Mouse (Mus musculus) hindbrain, embryonic 10.5 days (tissue): ENCODE data around the gene Slc11a2. TPM values are rescaled to one million over a fixed set of nuclear protein-coding genes. Genes with fewer than 3 reads are reported as not detected.

Experiments
- DNase-seq: peaks from one replicate; pipeline ENCODE4 v3.0.0-alpha.2; 2017; ENCODE audit warnings: low spot score
- H3K27ac ChIP-seq: fragments of 300-500 bp; sonication (generic); 2 replicates; pipeline ENCODE4 v1.5.1; 2016; ENCODE audit warnings: mild to moderate bottlenecking, moderate library complexity
- H3K27me3 ChIP-seq: fragments of 300-500 bp; sonication (generic); 2 replicates; pipeline ENCODE4 v1.6.1; 2016; ENCODE audit warnings: mild to moderate bottlenecking; ENCODE audit not compliant: poor library complexity, insufficient read depth, severe bottlenecking
- H3K36me3 ChIP-seq: fragments of 300-500 bp; sonication (generic); 2 replicates; pipeline ENCODE4 v1.6.1; 2016; ENCODE audit warnings: mild to moderate bottlenecking, moderate library complexity
- H3K4me1 ChIP-seq: fragments of 300-500 bp; sonication (generic); replicated peaks from 2 replicates; pipeline ENCODE4 v1.6.1; 2016; ENCODE audit warnings: mild to moderate bottlenecking
- H3K4me3 ChIP-seq: fragments of 300-500 bp; sonication (generic); 2 replicates; pipeline ENCODE4 v1.5.1; 2016; ENCODE audit warnings: mild to moderate bottlenecking, moderate library complexity
- H3K9me3 ChIP-seq: fragments of 300-500 bp; sonication (generic); 2 replicates; pipeline ENCODE4 v1.6.1; 2016; ENCODE audit warnings: mild to moderate bottlenecking, moderate library complexity
- WGBS: fragments of 180-500 bp; shearing (Covaris S2); methylation state at CpG from one replicate; pipeline ENCODE4 v1.1.7; 2016; 5-methylcytosine and 5-hydroxymethylcytosine counted together
- polyA plus RNA-seq: library from polyadenylated mRNA; unstranded; fragments of >200 nt; fragmentation: Nextera tagmentation; extraction: Ambion mirVana; gene quantifications from 2 replicates; pipeline ENCODE4 v1.2.1, GENCODE M21; 2016

The Slc11a2 gene
- polyA plus RNA-seq, 1 experiment from 2014 or later: 25.1 TPM

DNA sequence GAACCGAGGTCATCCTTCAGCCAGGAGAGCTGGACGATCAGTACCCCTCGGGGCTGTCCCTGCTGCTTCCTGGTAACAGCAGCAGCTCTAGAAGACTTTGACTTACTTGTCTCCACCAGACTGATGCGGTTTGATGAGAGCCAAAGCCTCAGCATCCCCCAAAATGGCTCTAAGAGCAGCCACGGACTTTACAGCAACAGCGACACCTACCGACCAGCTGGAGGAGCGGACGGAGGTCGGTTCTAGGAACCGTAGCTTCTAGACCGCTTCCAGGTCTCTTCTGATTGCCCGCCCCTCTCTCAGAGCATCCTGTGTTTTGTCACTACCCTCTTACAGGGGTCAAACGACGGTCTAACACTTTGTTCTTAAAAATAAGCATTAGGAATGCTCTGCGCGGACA, 32.5 kb upstream of the Slc11a2 start:
- Histone ChIP-seq H3K27me3 (peaks cover 11% of the 10 kb centered on the region; the same call in 1 of the 2 replicates), H3K36me3 (no peaks in the 10 kb centered on the region), H3K9me3 (no peaks in the 10 kb centered on the region), H3K27ac (no peak overlapping the region), H3K4me1 (0 out of 2 replicates have a peak, but pooled peaks cover 3% of the 10 kb centered on the region), H3K4me3 (no peak overlapping the region)
- DNase-seq: peak; percentile 80
- 9% methylated on average over 17 of the region's 17 CpGs for whole genome bisulfite sequencing

- Histone ChIP-seq H3K27ac (no peak overlapping the region), H3K9me3 (no peaks in the 10 kb centered on the region), H3K4me1 (0 out of 2 replicates have a peak, but pooled peaks cover 3% of the 10 kb centered on the region), H3K36me3 (no peaks in the 10 kb centered on the region), H3K4me3 (no peak overlapping the region), H3K27me3 (peaks cover 11% of the 10 kb centered on the region; the same call in 1 of the 2 replicates)
- no peak for DNase-seq
- whole genome bisulfite sequencing: 63% methylated on average over 7 of the region's 7 CpGs
These were observed 31.6 kb upstream of the Slc11a2 start for GRCm38 (mm10) chr15:100456356-100456991.

- no peaks in the 10 kb centered on the region for H3K27me3 ChIP-seq
- WGBS: 82% methylated on average over 11 of the region's 11 CpGs
- H3K4me1 ChIP-seq: no peaks in the 10 kb centered on the region
These were observed 27.6 kb upstream of the Slc11a2 start for GRCm38 (mm10) chr15:100452486-100452885.

DNA sequence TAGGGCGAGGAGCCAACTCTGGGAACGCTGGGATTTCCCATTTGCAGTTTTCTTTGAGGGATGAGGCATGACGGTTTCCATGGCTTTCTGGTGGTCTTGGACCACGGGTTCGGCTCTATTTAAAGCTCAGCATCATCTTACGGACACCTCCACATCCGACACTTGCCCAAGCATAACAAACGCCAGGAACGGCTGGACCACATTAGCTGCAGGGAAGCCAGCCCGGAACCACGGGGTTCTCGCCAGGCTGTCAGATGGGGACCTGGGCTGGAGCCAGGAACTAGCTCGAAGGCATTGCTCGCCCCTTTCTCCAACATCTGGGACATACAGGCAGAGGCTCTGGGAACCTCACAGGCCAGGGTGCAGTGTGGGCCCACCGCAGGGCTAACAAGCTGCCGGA, 26.4 kb upstream of the Slc11a2 start:
- 77% methylated on average over 16 of the region's 16 CpGs for WGBS
- H3K4me1 ChIP-seq: no peaks in the 10 kb centered on the region
- no peak overlapping the region for H3K4me3 ChIP-seq
- H3K9me3 ChIP-seq: no peaks in the 10 kb centered on the region
- DNase-seq: no peak
- H3K27me3 ChIP-seq: no peaks in the 10 kb centered on the region
- no peaks in the 10 kb centered on the region for H3K36me3 ChIP-seq
- no peak overlapping the region for H3K27ac ChIP-seq

More at GRCm38 (mm10) chr15:100452486-100452885, 27.6 kb upstream of the Slc11a2 start:
- Histone ChIP-seq H3K4me3 (no peak overlapping the region), H3K27ac (no peak overlapping the region), H3K36me3 (no peaks in the 10 kb centered on the region), H3K9me3 (no peaks in the 10 kb centered on the region)
- no peak for DNase-seq

- Histone ChIP-seq H3K36me3 (no peaks in the 10 kb centered on the region), H3K27me3 (no peaks in the 10 kb centered on the region), H3K27ac (no peak overlapping the region)
These were observed 24.6 kb upstream of the Slc11a2 start for GRCm38 (mm10) chr15:100449495-100449894.

GRCm38 (mm10) chr15:100448572-100448971, 23.7 kb upstream of the Slc11a2 start:
- no peaks in the 10 kb centered on the region for H3K36me3 ChIP-seq
- DNase-seq: no peak
- no peak overlapping the region for H3K4me3 ChIP-seq
- H3K4me1 ChIP-seq: peaks cover 8% of the 10 kb centered on the region
- no peak overlapping the region for H3K27ac ChIP-seq
- 76% methylated on average over 4 of the region's 4 CpGs for WGBS
- H3K9me3 ChIP-seq: no peaks in the 10 kb centered on the region
- H3K27me3 ChIP-seq: no peaks in the 10 kb centered on the region

More at GRCm38 (mm10) chr15:100449495-100449894, 24.6 kb upstream of the Slc11a2 start:
- H3K9me3 ChIP-seq: no peaks in the 10 kb centered on the region
- H3K4me1 ChIP-seq: no peaks in the 10 kb centered on the region
- DNase-seq: no peak
- 98% methylated on average over 3 of the region's 3 CpGs for whole genome bisulfite sequencing
- no peak overlapping the region for H3K4me3 ChIP-seq

DNA sequence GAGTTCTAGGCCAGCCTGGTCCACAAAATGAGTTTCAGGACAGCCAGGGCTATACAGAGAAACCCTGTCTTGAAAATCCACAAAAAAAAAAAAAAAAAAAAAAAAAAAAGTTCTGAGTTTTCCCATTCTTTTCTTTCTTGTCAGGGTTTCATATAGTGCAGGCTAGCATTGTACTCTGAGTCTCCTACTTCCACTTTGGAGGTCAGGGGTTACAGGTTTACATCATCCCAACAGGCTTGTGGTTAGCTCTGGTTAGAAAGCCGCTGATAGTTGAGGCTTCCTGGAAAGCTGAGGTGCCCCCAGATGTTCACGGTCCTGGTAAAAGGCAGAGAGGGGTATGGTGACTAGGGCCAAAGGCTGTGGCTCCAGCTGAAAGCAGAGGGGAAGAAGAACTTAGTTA, 22.0 kb upstream of the Slc11a2 start:
- Histone ChIP-seq H3K27ac (no peak overlapping the region), H3K36me3 (no peaks in the 10 kb centered on the region), H3K4me1 (peaks cover 15% of the 10 kb centered on the region), H3K4me3 (no peak overlapping the region), H3K27me3 (no peaks in the 10 kb centered on the region), H3K9me3 (no peaks in the 10 kb centered on the region)
- DNase-seq: no peak
- WGBS: 82% methylated on average over 2 of the region's 2 CpGs

DNA sequence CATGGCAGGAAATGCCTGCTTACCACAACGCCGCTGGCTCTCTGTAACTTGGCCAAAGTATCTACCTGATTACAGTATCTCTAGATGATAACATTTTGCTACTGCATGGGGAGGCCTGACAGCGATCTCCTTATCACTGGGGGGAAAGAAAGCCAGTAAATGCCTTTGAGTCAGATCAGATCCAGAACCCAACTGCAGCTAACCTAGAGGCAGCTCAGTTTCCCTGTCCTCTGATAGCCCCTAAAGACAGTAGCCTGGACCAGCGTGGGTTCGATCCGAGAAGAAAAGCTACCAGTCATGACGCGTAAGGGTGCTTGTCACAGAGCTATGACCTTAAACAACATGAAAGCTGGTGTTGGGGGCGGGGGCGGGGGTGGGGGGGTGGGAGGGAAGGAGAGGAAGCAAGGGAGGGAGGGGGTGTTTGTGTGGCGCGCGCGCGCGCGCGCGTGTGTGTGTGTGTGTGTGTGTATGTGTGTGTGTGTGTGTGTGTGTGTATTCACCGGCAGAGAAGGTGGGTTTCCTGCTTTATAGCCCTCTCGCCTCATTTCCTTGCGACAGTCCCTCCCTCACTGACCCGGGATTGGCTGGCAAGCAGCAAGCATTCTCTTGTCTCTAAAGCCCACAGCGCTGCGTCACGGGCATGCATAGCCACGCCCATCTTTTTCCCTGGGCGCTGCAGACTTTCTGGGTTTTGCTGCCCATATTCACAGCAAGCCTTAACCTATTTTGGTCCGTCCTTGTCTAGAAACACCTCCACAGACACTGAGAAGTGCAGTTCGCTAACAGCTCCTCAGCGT, 18.5 kb upstream of the Slc11a2 start:
- Histone ChIP-seq H3K27me3 (no peaks in the 10 kb centered on the region), H3K4me3 (peak overlapping the region; percentile 57), H3K36me3 (no peaks in the 10 kb centered on the region), H3K4me1 (peaks cover 15% of the 10 kb centered on the region), H3K27ac (peak overlapping the region; percentile 80), H3K9me3 (no peaks in the 10 kb centered on the region)
- 7% methylated on average over 30 of the region's 31 CpGs for WGBS
- peak; percentile 87 for DNase-seq

DNA sequence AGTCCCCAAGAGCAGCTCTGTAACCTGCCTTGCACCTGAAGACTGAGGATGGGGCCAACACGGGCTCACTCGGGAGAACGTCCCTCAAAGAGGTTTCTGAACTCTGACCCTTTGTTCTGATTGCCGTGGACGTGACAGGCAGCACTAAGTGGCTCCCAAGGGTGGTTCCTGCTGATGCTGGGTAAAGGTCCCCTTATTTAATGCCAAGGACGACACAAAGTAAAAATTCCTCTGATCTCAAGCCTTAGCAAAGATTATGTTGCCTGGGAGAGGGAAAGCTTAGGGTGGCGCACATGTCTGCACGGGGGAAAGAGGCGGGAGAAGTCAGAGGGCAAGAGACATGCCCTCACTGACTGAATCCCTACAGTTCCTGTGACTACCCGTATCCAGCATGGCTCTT, 11.6 kb upstream of the Slc11a2 start:
- no peak for DNase-seq
- Histone ChIP-seq H3K4me3 (no peak overlapping the region), H3K9me3 (no peaks in the 10 kb centered on the region), H3K27me3 (no peaks in the 10 kb centered on the region), H3K36me3 (no peaks in the 10 kb centered on the region), H3K27ac (no peak overlapping the region), H3K4me1 (no peaks in the 10 kb centered on the region; the same call in 1 of the 2 replicates)
- WGBS: 66% methylated on average over 10 of the region's 10 CpGs

DNA sequence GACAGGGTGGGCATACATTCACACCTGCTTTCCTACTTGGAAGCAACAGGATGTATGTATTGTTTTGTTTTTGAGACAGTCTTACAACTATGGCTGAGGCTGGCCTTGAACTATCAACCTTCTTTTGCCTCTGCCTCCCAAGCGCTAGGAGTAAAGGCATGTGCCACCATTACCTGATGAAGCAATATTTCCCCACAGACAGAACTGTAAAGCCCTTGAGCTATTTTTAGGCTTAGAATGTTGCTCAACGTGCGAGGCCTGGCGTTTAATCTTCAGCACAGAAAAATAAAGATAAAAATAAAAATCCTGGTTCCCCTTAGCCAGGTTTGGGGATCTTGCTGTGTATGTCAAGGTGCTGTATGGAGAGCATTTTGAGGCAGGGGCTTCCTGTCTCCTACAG, 11.2 kb upstream of the Slc11a2 start:
- Histone ChIP-seq H3K36me3 (no peaks in the 10 kb centered on the region), H3K4me3 (no peak overlapping the region), H3K27ac (no peak overlapping the region), H3K4me1 (no peaks in the 10 kb centered on the region; the same call in 1 of the 2 replicates), H3K27me3 (no peaks in the 10 kb centered on the region), H3K9me3 (no peaks in the 10 kb centered on the region)
- DNase-seq: no peak
- 93% methylated on average over 4 of the region's 4 CpGs for WGBS

- H3K4me1 ChIP-seq: no peaks in the 10 kb centered on the region; the same call in 1 of the 2 replicates
- WGBS: 67% methylated on average over 4 of the region's 4 CpGs
- no peak for DNase-seq
- no peak overlapping the region for H3K4me3 ChIP-seq
- H3K27ac ChIP-seq: no peak overlapping the region
- no peaks in the 10 kb centered on the region for H3K36me3 ChIP-seq
- no peaks in the 10 kb centered on the region for H3K27me3 ChIP-seq
- H3K9me3 ChIP-seq: no peaks in the 10 kb centered on the region
These were observed 8.4 kb upstream of the Slc11a2 start for GRCm38 (mm10) chr15:100433234-100433633.

DNA sequence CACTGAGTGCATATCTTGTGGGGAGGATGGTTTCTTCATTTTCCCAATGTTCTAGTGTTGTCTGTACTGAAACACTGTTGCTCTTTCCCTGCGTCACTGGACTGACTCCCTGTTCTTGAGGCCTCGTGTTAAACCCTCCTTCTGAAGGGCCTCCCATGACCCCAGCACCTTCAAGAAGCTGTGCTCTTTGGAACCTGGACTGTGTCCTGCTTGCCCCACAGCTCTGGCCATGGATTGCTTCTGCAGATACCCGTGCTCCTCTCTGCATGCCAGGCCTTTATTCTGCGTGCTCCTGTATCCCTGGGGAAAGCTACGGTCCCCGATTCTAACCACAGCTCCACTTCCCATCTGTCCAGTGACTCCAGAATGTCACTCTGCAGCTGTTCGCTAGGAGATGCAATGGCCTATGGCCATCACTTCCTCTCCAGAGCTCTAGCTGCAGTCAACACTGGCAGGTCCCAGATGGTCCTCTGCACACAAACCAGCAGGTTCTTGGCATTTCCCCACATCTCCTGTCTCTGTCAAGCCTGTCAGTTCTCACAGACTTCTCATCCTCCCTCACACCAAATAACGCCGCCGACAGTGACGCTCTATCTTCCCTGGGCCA, 5.2 kb upstream of the Slc11a2 start:
- Histone ChIP-seq H3K27me3 (peaks cover 13% of the 10 kb centered on the region), H3K36me3 (no peaks in the 10 kb centered on the region), H3K4me3 (no peak overlapping the region), H3K9me3 (no peaks in the 10 kb centered on the region), H3K27ac (no peak overlapping the region), H3K4me1 (no peaks in the 10 kb centered on the region)
- 81% methylated on average over 11 of the region's 11 CpGs for WGBS
- DNase-seq: no peak
